Mouse (Mus musculus): ENCODE data around the gene Stk38. TPM values are rescaled to one million over a fixed set of nuclear protein-coding genes. Genes with fewer than 3 reads are reported as not detected.

Stk38 gene
- polyA plus RNA-seq, 1 experiment from 2014 or later, result 87.0 TPM

GRCm38 (mm10) chr17:28936133-28936532 is 71.7 kb downstream of the Stk38 start:
- no peak overlapping the region for H3K27ac ChIP-seq (replicated peaks; ENCODE audit: low read depth, low read length)
- DNase-seq (ENCODE audit: low spot score), result no peak
- H3K4me3 ChIP-seq (ENCODE audit: low read depth, low read length), result no peak overlapping the region
- no peak overlapping the region for H3K4me2 ChIP-seq (ENCODE audit: low read depth, low read length)
- H3K9ac ChIP-seq (ENCODE audit: low read depth, low read length), result no peak overlapping the region
- WGBS, result 86% methylated on average over 7 of the region's 7 CpGs
- no peaks in the 10 kb centered on the region for H3K36me3 ChIP-seq (ENCODE audit: control insufficient read depth, insufficient read depth, low read length)
- no peak for ATAC-seq (ENCODE audit: low read depth)
- H3K4me1 ChIP-seq (ENCODE audit: control insufficient read depth, insufficient read depth, low read length), result no peaks in the 10 kb centered on the region
- no peaks in the 10 kb centered on the region for H3K27me3 ChIP-seq (replicated peaks; ENCODE audit: control insufficient read depth, insufficient read depth, low read length)
- H3K9me3 ChIP-seq (ENCODE audit: control insufficient read depth, low read length), result no peaks in the 10 kb centered on the region

GRCm38 (mm10) chr17:28934120-28934916 is 73.5 kb downstream of the Stk38 start:
- Histone ChIP-seq H3K4me2 (ENCODE audit: low read depth, low read length) (no peak overlapping the region), H3K27ac (replicated peaks; ENCODE audit: low read depth, low read length) (no peak overlapping the region), H3K4me1 (ENCODE audit: control insufficient read depth, insufficient read depth, low read length) (peaks cover 10% of the 10 kb centered on the region), H3K27me3 (replicated peaks; ENCODE audit: control insufficient read depth, insufficient read depth, low read length) (no peaks in the 10 kb centered on the region), H3K9ac (ENCODE audit: low read depth, low read length) (no peak overlapping the region), H3K36me3 (ENCODE audit: control insufficient read depth, insufficient read depth, low read length) (no peaks in the 10 kb centered on the region), H3K4me3 (ENCODE audit: low read depth, low read length) (no peak overlapping the region), H3K9me3 (ENCODE audit: control insufficient read depth, low read length) (no peaks in the 10 kb centered on the region)
- WGBS, result 68% methylated on average over 19 of the region's 19 CpGs
- DNase-seq (ENCODE audit: low spot score), result no peak
- ATAC-seq (ENCODE audit: low read depth), result no peak

GRCm38 (mm10) chr17:28932274-28932673 is 75.5 kb downstream of the Stk38 start:
- ATAC-seq (ENCODE audit: low read depth) (no peak), DNase-seq (ENCODE audit: low spot score) (no peak)
- H3K4me3 ChIP-seq (ENCODE audit: low read depth, low read length), result no peak overlapping the region
- H3K4me1 ChIP-seq (ENCODE audit: control insufficient read depth, insufficient read depth, low read length), result peaks cover 10% of the 10 kb centered on the region
- no peaks in the 10 kb centered on the region for H3K36me3 ChIP-seq (ENCODE audit: control insufficient read depth, insufficient read depth, low read length)
- H3K27me3 ChIP-seq (replicated peaks; ENCODE audit: control insufficient read depth, insufficient read depth, low read length), result no peaks in the 10 kb centered on the region
- H3K27ac ChIP-seq (replicated peaks; ENCODE audit: low read depth, low read length), result no peak overlapping the region
- no peak overlapping the region for H3K4me2 ChIP-seq (ENCODE audit: low read depth, low read length)
- H3K9ac ChIP-seq (ENCODE audit: low read depth, low read length), result no peak overlapping the region
- no peaks in the 10 kb centered on the region for H3K9me3 ChIP-seq (ENCODE audit: control insufficient read depth, low read length)
- WGBS, result 79% methylated on average over 4 of the region's 4 CpGs

GRCm38 (mm10) chr17:28931436-28932211 is 76.2 kb downstream of the Stk38 start:
- ATAC-seq (ENCODE audit: low read depth), result no peak
- H3K4me2 ChIP-seq (ENCODE audit: low read depth, low read length), result no peak overlapping the region
- H3K9ac ChIP-seq (ENCODE audit: low read depth, low read length), result no peak overlapping the region
- peak overlapping the region; percentile 44; the same call in 1 of the 2 replicates for H3K27ac ChIP-seq (replicated peaks; ENCODE audit: low read depth, low read length)
- H3K4me1 ChIP-seq (ENCODE audit: control insufficient read depth, insufficient read depth, low read length), result peaks cover 10% of the 10 kb centered on the region
- H3K4me3 ChIP-seq (ENCODE audit: low read depth, low read length), result no peak overlapping the region
- WGBS, result 89% methylated on average over 18 of the region's 18 CpGs
- no peaks in the 10 kb centered on the region for H3K27me3 ChIP-seq (replicated peaks; ENCODE audit: control insufficient read depth, insufficient read depth, low read length)
- DNase-seq (ENCODE audit: low spot score), result no peak
- H3K9me3 ChIP-seq (ENCODE audit: control insufficient read depth, low read length), result no peaks in the 10 kb centered on the region
- no peaks in the 10 kb centered on the region for H3K36me3 ChIP-seq (ENCODE audit: control insufficient read depth, insufficient read depth, low read length)

GRCm38 (mm10) chr17:28930392-28931074 is 77.3 kb downstream of the Stk38 start:
- H3K27ac ChIP-seq (replicated peaks; ENCODE audit: low read depth, low read length), result peak overlapping the region; percentile 84
- H3K4me2 ChIP-seq (ENCODE audit: low read depth, low read length), result peak overlapping the region; percentile 43
- peak; percentile 92 for ATAC-seq (ENCODE audit: low read depth)
- H3K9me3 ChIP-seq (ENCODE audit: control insufficient read depth, low read length), result no peaks in the 10 kb centered on the region
- H3K4me1 ChIP-seq (ENCODE audit: control insufficient read depth, insufficient read depth, low read length), result peaks cover 10% of the 10 kb centered on the region
- no peaks in the 10 kb centered on the region for H3K27me3 ChIP-seq (replicated peaks; ENCODE audit: control insufficient read depth, insufficient read depth, low read length)
- H3K36me3 ChIP-seq (ENCODE audit: control insufficient read depth, insufficient read depth, low read length), result no peaks in the 10 kb centered on the region
- H3K9ac ChIP-seq (ENCODE audit: low read depth, low read length), result peak overlapping the region; percentile 52
- peak; percentile 93 for DNase-seq (ENCODE audit: low spot score)
- WGBS, result 16% methylated on average over 14 of the region's 14 CpGs
- H3K4me3 ChIP-seq (ENCODE audit: low read depth, low read length), result no peak overlapping the region

- 89% methylated on average over 4 of the region's 4 CpGs for WGBS
- Histone ChIP-seq H3K4me2 (ENCODE audit: low read depth, low read length) (no peak overlapping the region), H3K9ac (ENCODE audit: low read depth, low read length) (no peak overlapping the region), H3K4me1 (ENCODE audit: control insufficient read depth, insufficient read depth, low read length) (peaks cover 10% of the 10 kb centered on the region), H3K27ac (replicated peaks; ENCODE audit: low read depth, low read length) (no peak overlapping the region), H3K9me3 (ENCODE audit: control insufficient read depth, low read length) (no peaks in the 10 kb centered on the region), H3K27me3 (replicated peaks; ENCODE audit: control insufficient read depth, insufficient read depth, low read length) (no peaks in the 10 kb centered on the region), H3K36me3 (ENCODE audit: control insufficient read depth, insufficient read depth, low read length) (no peaks in the 10 kb centered on the region), H3K4me3 (ENCODE audit: low read depth, low read length) (no peak overlapping the region)
- ATAC-seq (ENCODE audit: low read depth) (no peak), DNase-seq (ENCODE audit: low spot score) (no peak)
These were observed 78.4 kb downstream of the Stk38 start for GRCm38 (mm10) chr17:28929369-28929768.

- H3K4me1 ChIP-seq (ENCODE audit: control insufficient read depth, insufficient read depth, low read length), result peaks cover 10% of the 10 kb centered on the region
- ATAC-seq (ENCODE audit: low read depth), result no peak
These were observed 79.8 kb downstream of the Stk38 start for GRCm38 (mm10) chr17:28928004-28928403.

GRCm38 (mm10) chr17:28926866-28927635 is 80.7 kb downstream of the Stk38 start:
- Histone ChIP-seq H3K9me3 (ENCODE audit: control insufficient read depth, low read length) (no peaks in the 10 kb centered on the region), H3K27ac (replicated peaks; ENCODE audit: low read depth, low read length) (no peak overlapping the region), H3K4me3 (ENCODE audit: low read depth, low read length) (no peak overlapping the region), H3K4me1 (ENCODE audit: control insufficient read depth, insufficient read depth, low read length) (peaks cover 10% of the 10 kb centered on the region), H3K27me3 (replicated peaks; ENCODE audit: control insufficient read depth, insufficient read depth, low read length) (no peaks in the 10 kb centered on the region), H3K4me2 (ENCODE audit: low read depth, low read length) (no peak overlapping the region), H3K9ac (ENCODE audit: low read depth, low read length) (no peak overlapping the region), H3K36me3 (ENCODE audit: control insufficient read depth, insufficient read depth, low read length) (no peaks in the 10 kb centered on the region)
- ATAC-seq (ENCODE audit: low read depth) (no peak), DNase-seq (ENCODE audit: low spot score) (peak; percentile 55)
- 53% methylated on average over 15 of the region's 15 CpGs for WGBS

More at GRCm38 (mm10) chr17:28928004-28928403, 79.8 kb downstream of the Stk38 start:
- H3K27me3 ChIP-seq (replicated peaks; ENCODE audit: control insufficient read depth, insufficient read depth, low read length), result no peaks in the 10 kb centered on the region
- no peak overlapping the region for H3K27ac ChIP-seq (replicated peaks; ENCODE audit: low read depth, low read length)
- DNase-seq (ENCODE audit: low spot score), result no peak
- no peak overlapping the region for H3K4me3 ChIP-seq (ENCODE audit: low read depth, low read length)
- no peak overlapping the region for H3K4me2 ChIP-seq (ENCODE audit: low read depth, low read length)
- no peaks in the 10 kb centered on the region for H3K36me3 ChIP-seq (ENCODE audit: control insufficient read depth, insufficient read depth, low read length)
- H3K9me3 ChIP-seq (ENCODE audit: control insufficient read depth, low read length), result no peaks in the 10 kb centered on the region
- H3K9ac ChIP-seq (ENCODE audit: low read depth, low read length), result no peak overlapping the region
- 91% methylated on average over 9 of the region's 9 CpGs for WGBS
